In genomic region chr2:34800371-34800770, GRCm38 (mm10) we compare ENCODE assay signal across 9 mouse cellular contexts. TPM values are rescaled to one million over a fixed set of nuclear protein-coding genes. Genes with fewer than 3 reads are reported as not detected.
A peak's percentile ranks its signal among the peaks of the same experiment; 100 is the strongest.
DNase-seq lines count a peak whose midpoint lies in the region; ATAC-seq and TF ChIP-seq lines count a peak whose summit lies in the region.
"Had no signal": no experiment of that assay in that cellular context is flagged by ENCODE, and none has a peak within 500 bp of the region (broad histone marks: within the 10 kb centered on the region; RNA-seq: fewer than 3 reads in every experiment).

No protein-coding gene starts in this region.

- H3K9ac ChIP-seq in heart, embryonic 11.5 days (ENCODE audit: low read depth, low read length) = no peak overlapping the region
- no peak overlapping the region for H3K9ac ChIP-seq in midbrain, postnatal 0 days (replicated peaks; ENCODE audit: low read length, poor library complexity, severe bottlenecking)
- peak overlapping the region; percentile 37 for H3K9ac ChIP-seq in stomach, embryonic 14.5 days (replicated peaks; ENCODE audit: low read depth, low read length)

- intact Hi-C loops in heart, postnatal 25 days (cut with DNase I) = no loop called here

- WGBS in heart, embryonic 11.5 days (ENCODE audit: insufficient replicate concordance) = 66% methylated on average over 7 of the region's 7 CpGs
- 81% methylated on average over 7 of the region's 7 CpGs for WGBS in midbrain, embryonic 10.5 days
- WGBS in midbrain, postnatal 0 days = 82% methylated on average over 7 of the region's 7 CpGs
- 77% methylated on average over 7 of the region's 7 CpGs for WGBS in limb, embryonic 10.5 days
- WGBS in stomach, embryonic 14.5 days = 79% methylated on average over 7 of the region's 7 CpGs

- H3K27ac ChIP-seq in heart, embryonic 11.5 days (ENCODE audit: low read depth, low read length) = no peak overlapping the region
- H3K27ac ChIP-seq in midbrain, embryonic 10.5 days (replicated peaks) = no peak overlapping the region
- H3K27ac ChIP-seq in midbrain, postnatal 0 days (ENCODE audit: low read depth, low read length) = no peak overlapping the region
- 0 out of 2 replicates have a peak overlapping the region, but pooled peaks have one; percentile 83 for H3K27ac ChIP-seq in limb, embryonic 10.5 days
- H3K27ac ChIP-seq in stomach, embryonic 14.5 days (ENCODE audit: low read length) = no peak overlapping the region

- no peaks in the 10 kb centered on the region for H3K27me3 ChIP-seq in heart, embryonic 11.5 days (ENCODE audit: control insufficient read depth, insufficient read depth, low read length)
- no peaks in the 10 kb centered on the region for H3K27me3 ChIP-seq in midbrain, embryonic 10.5 days (ENCODE audit: low read depth, poor library complexity, severe bottlenecking)
- H3K27me3 ChIP-seq in midbrain, postnatal 0 days (ENCODE audit: insufficient read depth, low read length) = no peaks in the 10 kb centered on the region
- no peaks in the 10 kb centered on the region for H3K27me3 ChIP-seq in limb, embryonic 10.5 days (ENCODE audit: low read depth, poor library complexity, severe bottlenecking)
- H3K27me3 ChIP-seq in stomach, embryonic 14.5 days (ENCODE audit: control insufficient read depth, insufficient read depth, low read length) = no peaks in the 10 kb centered on the region

- H3K4me3 ChIP-seq in heart, embryonic 11.5 days (ENCODE audit: low read depth, low read length) = no peak overlapping the region
- peak overlapping the region; percentile 81 for H3K4me3 ChIP-seq in midbrain, embryonic 10.5 days
- H3K4me3 ChIP-seq in midbrain, postnatal 0 days (ENCODE audit: low read depth, low read length) = no peak overlapping the region
- H3K4me3 ChIP-seq in limb, embryonic 10.5 days = peak overlapping the region; percentile 76
- H3K4me3 ChIP-seq in stomach, embryonic 14.5 days (ENCODE audit: low read depth, low read length) = peak overlapping the region; percentile 57

- H3K4me2 ChIP-seq in heart, embryonic 11.5 days = peak overlapping the region; percentile 69
- no peak overlapping the region for H3K4me2 ChIP-seq in midbrain, postnatal 0 days (ENCODE audit: low read depth, low read length, poor library complexity, severe bottlenecking)
- peak overlapping the region; percentile 50 for H3K4me2 ChIP-seq in stomach, embryonic 14.5 days (replicated peaks; ENCODE audit: low read depth, low read length)

- ATAC-seq in heart, embryonic 11.5 days (replicated peaks; ENCODE audit: insufficient number of reproducible peaks, low FRiP score, low TSS enrichment) = no peak
- no peak for ATAC-seq in midbrain, postnatal 0 days (ENCODE audit: low FRiP score)
- ATAC-seq in stomach, embryonic 14.5 days (ENCODE audit: insufficient number of reproducible peaks, insufficient read depth, low FRiP score, low read depth) = no peak

- TF ChIP-seq CTCF in midbrain, postnatal 0 days (IDR thresholded peaks at IDR 0.05) = no peak

- H3K4me1 ChIP-seq in heart, embryonic 11.5 days (ENCODE audit: control insufficient read depth, insufficient read depth, low read length) = peaks cover 6% of the 10 kb centered on the region; the same call in 1 of the 2 replicates
- H3K4me1 ChIP-seq in midbrain, embryonic 10.5 days = peaks cover 31% of the 10 kb centered on the region
- H3K4me1 ChIP-seq in midbrain, postnatal 0 days (ENCODE audit: insufficient read depth, low read length) = peaks cover 5% of the 10 kb centered on the region
- peaks cover 28% of the 10 kb centered on the region for H3K4me1 ChIP-seq in limb, embryonic 10.5 days
- H3K4me1 ChIP-seq in stomach, embryonic 14.5 days (ENCODE audit: control insufficient read depth, insufficient read depth, low read length) = peaks cover 13% of the 10 kb centered on the region; the same call in 1 of the 2 replicates

- 0 out of 2 replicates have a peak, but pooled peaks cover 2% of the 10 kb centered on the region for H3K36me3 ChIP-seq in heart, embryonic 11.5 days (ENCODE audit: control insufficient read depth, insufficient read depth, low read length)
- peaks cover 32% of the 10 kb centered on the region for H3K36me3 ChIP-seq in midbrain, embryonic 10.5 days
- H3K36me3 ChIP-seq in midbrain, postnatal 0 days (ENCODE audit: insufficient read depth, low read length) = no peaks in the 10 kb centered on the region
- H3K36me3 ChIP-seq in limb, embryonic 10.5 days = peaks cover 32% of the 10 kb centered on the region
- 0 out of 2 replicates have a peak, but pooled peaks cover 2% of the 10 kb centered on the region for H3K36me3 ChIP-seq in stomach, embryonic 14.5 days (ENCODE audit: control insufficient read depth, insufficient read depth, low read length)

- H3K9me3 ChIP-seq in heart, embryonic 11.5 days (replicated peaks; ENCODE audit: control insufficient read depth, low read length) = no peaks in the 10 kb centered on the region
- no peaks in the 10 kb centered on the region for H3K9me3 ChIP-seq in midbrain, embryonic 10.5 days (replicated peaks)
- H3K9me3 ChIP-seq in midbrain, postnatal 0 days (ENCODE audit: low read length) = no peaks in the 10 kb centered on the region
- no peaks in the 10 kb centered on the region for H3K9me3 ChIP-seq in limb, embryonic 10.5 days (replicated peaks)
- H3K9me3 ChIP-seq in stomach, embryonic 14.5 days (ENCODE audit: control insufficient read depth, low read depth, low read length) = no peaks in the 10 kb centered on the region

- DNase-seq in heart, postnatal 25 days (ENCODE audit: low spot score) = no peak
- DNase-seq in midbrain, embryonic 10.5 days (ENCODE audit: low spot score) = no peak
- no peak for DNase-seq in midbrain, postnatal 0 days (ENCODE audit: low spot score)
- DNase-seq in limb, embryonic 10.5 days (ENCODE audit: low spot score) = no peak
- no peak for DNase-seq in gastrocnemius, postnatal 10 days
- DNase-seq in thymus, postnatal 0 days (ENCODE audit: low spot score) = no peak

RNA-seq across cellular contexts. Expression of gene Rabepk, which starts 0.7 kb away (rescaled TPM):
- 29.2 and 29.7 TPM in 2 replicates for polyA plus RNA-seq in heart, embryonic 11.5 days (2014; fragmentation: Nextera tagmentation; extraction: Ambion mirVana)
- total RNA-seq in heart, postnatal 25 days (2021) = 10 to 100 TPM; 11.3 to 15.5 TPM
- 40.3 and 41.6 TPM in 2 replicates for polyA plus RNA-seq in midbrain, embryonic 10.5 days (2016; fragmentation: Nextera tagmentation; extraction: Ambion mirVana)
- total RNA-seq in midbrain, postnatal 0 days (2014; rRNA removed) = 14.3 and 19.2 TPM in 2 replicates
- 23.2 and 23.7 TPM in 2 replicates for polyA plus RNA-seq in midbrain, postnatal 0 days (2015; fragmentation: Nextera tagmentation; extraction: Ambion mirVana)
- polyA plus RNA-seq in limb, embryonic 10.5 days (2016; fragmentation: Nextera tagmentation; extraction: Ambion mirVana) = 42.8 and 43.6 TPM in 2 replicates
- polyA plus RNA-seq in stomach, embryonic 14.5 days (2014; fragmentation: Nextera tagmentation; extraction: Ambion mirVana) = 43.1 and 43.7 TPM in 2 replicates
- total RNA-seq in gastrocnemius, postnatal 10 days (2021) = 1 to 10 TPM; 8.8 to 10.0 TPM
- polyA plus RNA-seq in thymus, postnatal 0 days (2015; fragmentation: Nextera tagmentation; extraction: Ambion mirVana) = 35.1 and 37.3 TPM in 2 replicates

RNA-seq across cellular contexts. Expression of gene Fbxw2, which starts 25.7 kb away (rescaled TPM):
- polyA plus RNA-seq in heart, embryonic 11.5 days (2014; fragmentation: Nextera tagmentation; extraction: Ambion mirVana) = 46.9 and 61.2 TPM in 2 replicates
- 10 to 100 TPM; 41.9 to 45.2 TPM for total RNA-seq in heart, postnatal 25 days (2021)
- polyA plus RNA-seq in midbrain, embryonic 10.5 days (2016; fragmentation: Nextera tagmentation; extraction: Ambion mirVana) = 74.0 and 80.3 TPM in 2 replicates
- total RNA-seq in midbrain, postnatal 0 days (2014; rRNA removed) = 124 and 133 TPM in 2 replicates
- polyA plus RNA-seq in midbrain, postnatal 0 days (2015; fragmentation: Nextera tagmentation; extraction: Ambion mirVana) = 115 and 122 TPM in 2 replicates
- polyA plus RNA-seq in limb, embryonic 10.5 days (2016; fragmentation: Nextera tagmentation; extraction: Ambion mirVana) = 69.7 and 81.2 TPM in 2 replicates
- polyA plus RNA-seq in stomach, embryonic 14.5 days (2014; fragmentation: Nextera tagmentation; extraction: Ambion mirVana) = 69.8 and 75.7 TPM in 2 replicates
- total RNA-seq in gastrocnemius, postnatal 10 days (2021) = 10 to 100 TPM; 46.6 to 48.1 TPM
- polyA plus RNA-seq in thymus, postnatal 0 days (2015; fragmentation: Nextera tagmentation; extraction: Ambion mirVana) = 86.1 and 106 TPM in 2 replicates

RNA-seq across cellular contexts. Expression of gene Hspa5, which starts 28.6 kb away (rescaled TPM):
- 931 and 1,133 TPM in 2 replicates for polyA plus RNA-seq in heart, embryonic 11.5 days (2014; fragmentation: Nextera tagmentation; extraction: Ambion mirVana)
- 100 to 1,000 TPM; 686 to 854 TPM for total RNA-seq in heart, postnatal 25 days (2021)
- polyA plus RNA-seq in midbrain, embryonic 10.5 days (2016; fragmentation: Nextera tagmentation; extraction: Ambion mirVana) = 811 and 977 TPM in 2 replicates
- total RNA-seq in midbrain, postnatal 0 days (2014; rRNA removed) = 194 and 214 TPM in 2 replicates
- polyA plus RNA-seq in midbrain, postnatal 0 days (2015; fragmentation: Nextera tagmentation; extraction: Ambion mirVana) = 305 and 331 TPM in 2 replicates
- polyA plus RNA-seq in limb, embryonic 10.5 days (2016; fragmentation: Nextera tagmentation; extraction: Ambion mirVana) = 841 and 852 TPM in 2 replicates
- polyA plus RNA-seq in stomach, embryonic 14.5 days (2014; fragmentation: Nextera tagmentation; extraction: Ambion mirVana) = 622 and 812 TPM in 2 replicates
- total RNA-seq in gastrocnemius, postnatal 10 days (2021) = 100 to 1,000 TPM; 187 to 207 TPM
- 347 and 475 TPM in 2 replicates for polyA plus RNA-seq in thymus, postnatal 0 days (2015; fragmentation: Nextera tagmentation; extraction: Ambion mirVana)

RNA-seq across cellular contexts. Expression of gene Gm34653, which starts 32.4 kb away (rescaled TPM):
- not detected in 2 replicates for polyA plus RNA-seq in heart, embryonic 11.5 days (2014; fragmentation: Nextera tagmentation; extraction: Ambion mirVana)
- total RNA-seq in heart, postnatal 25 days (2021) = not detected
- polyA plus RNA-seq in midbrain, embryonic 10.5 days (2016; fragmentation: Nextera tagmentation; extraction: Ambion mirVana) = not detected in 2 replicates
- 2.0 TPM in 1 of 2 replicates, not detected in the other for total RNA-seq in midbrain, postnatal 0 days (2014; rRNA removed)
- 0.12 TPM in 1 of 2 replicates, not detected in the other for polyA plus RNA-seq in midbrain, postnatal 0 days (2015; fragmentation: Nextera tagmentation; extraction: Ambion mirVana)
- not detected in 2 replicates for polyA plus RNA-seq in limb, embryonic 10.5 days (2016; fragmentation: Nextera tagmentation; extraction: Ambion mirVana)
- not detected in 2 replicates for polyA plus RNA-seq in stomach, embryonic 14.5 days (2014; fragmentation: Nextera tagmentation; extraction: Ambion mirVana)
- not detected for total RNA-seq in gastrocnemius, postnatal 10 days (2021)
- 0.08 TPM in 1 of 2 replicates, not detected in the other for polyA plus RNA-seq in thymus, postnatal 0 days (2015; fragmentation: Nextera tagmentation; extraction: Ambion mirVana)
- total RNA-seq: left cerebral cortex, postnatal 14 days had no signal

RNA-seq across cellular contexts. Expression of gene Gapvd1, which starts 45.3 kb away (rescaled TPM):
- 65.0 and 70.8 TPM in 2 replicates for polyA plus RNA-seq in heart, embryonic 11.5 days (2014; fragmentation: Nextera tagmentation; extraction: Ambion mirVana)
- 10 to 100 TPM; 35.6 to 38.0 TPM for total RNA-seq in heart, postnatal 25 days (2021)
- polyA plus RNA-seq in midbrain, embryonic 10.5 days (2016; fragmentation: Nextera tagmentation; extraction: Ambion mirVana) = 87.0 and 96.2 TPM in 2 replicates
- 89.2 and 107 TPM in 2 replicates for total RNA-seq in midbrain, postnatal 0 days (2014; rRNA removed)
- polyA plus RNA-seq in midbrain, postnatal 0 days (2015; fragmentation: Nextera tagmentation; extraction: Ambion mirVana) = 74.4 and 87.9 TPM in 2 replicates
- polyA plus RNA-seq in limb, embryonic 10.5 days (2016; fragmentation: Nextera tagmentation; extraction: Ambion mirVana) = 84.5 and 92.0 TPM in 2 replicates
- polyA plus RNA-seq in stomach, embryonic 14.5 days (2014; fragmentation: Nextera tagmentation; extraction: Ambion mirVana) = 93.0 and 95.2 TPM in 2 replicates
- total RNA-seq in gastrocnemius, postnatal 10 days (2021) = 10 to 100 TPM; 37.7 to 46.4 TPM
- 64.4 and 79.7 TPM in 2 replicates for polyA plus RNA-seq in thymus, postnatal 0 days (2015; fragmentation: Nextera tagmentation; extraction: Ambion mirVana)

Comparison
In these comparisons a context has a peak if more than half of its experiments do, and no peak if none do; other contexts are left out.
1. H3K4me3 ChIP-seq: peak in midbrain, embryonic 10.5 days (single experiment), limb, embryonic 10.5 days (single experiment) and stomach, embryonic 14.5 days (single experiment); none in heart, embryonic 11.5 days (single experiment) and midbrain, postnatal 0 days (single experiment).